Mouse (Mus musculus): ENCODE data around the gene Btbd17. TPM values are rescaled to one million over a fixed set of nuclear protein-coding genes. Genes with fewer than 3 reads are reported as not detected.

The Btbd17 gene
- total RNA-seq, 2 experiments from 2014 or later, result not detected

GRCm38 (mm10) chr11:114803990-114804389 is 8.2 kb upstream of the Btbd17 start:
- DNase-seq, result no peak

DNA sequence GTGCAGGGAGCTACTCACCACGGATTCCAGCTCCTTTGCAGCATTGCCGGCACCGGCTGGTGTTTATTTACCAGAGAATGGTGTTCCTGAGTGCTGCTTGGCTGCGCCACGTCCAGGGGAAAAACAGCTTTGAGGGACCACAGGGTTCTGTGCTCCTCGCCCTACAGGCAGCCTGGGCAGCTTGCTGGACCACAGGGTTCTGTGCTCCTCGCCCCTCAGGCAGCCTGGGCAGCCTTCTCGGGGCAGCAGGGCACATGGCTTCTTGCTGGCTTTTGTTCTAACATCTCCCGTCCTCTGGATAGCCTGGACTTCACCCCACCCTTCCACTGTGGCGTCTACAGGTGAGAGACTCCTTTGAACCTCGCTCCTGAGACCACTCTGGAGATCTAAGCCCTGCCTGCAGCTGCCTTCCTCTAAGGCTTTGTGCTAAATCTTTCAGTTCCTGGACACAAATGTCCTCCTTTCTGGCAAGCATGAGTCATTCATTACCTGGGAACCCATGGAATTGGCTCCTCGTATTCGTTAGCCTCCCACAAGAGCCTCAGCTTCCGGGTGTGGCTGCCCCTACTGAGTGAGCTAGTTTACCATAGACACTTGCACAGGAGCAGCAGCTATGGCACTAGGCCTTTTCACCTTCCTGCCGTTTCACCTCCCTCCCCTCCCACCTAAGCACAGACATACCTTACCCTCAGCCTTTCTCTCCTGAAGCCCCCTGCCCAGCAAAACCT is 7.0 kb upstream of the Btbd17 start:
- DNase-seq, result no peak

DNA sequence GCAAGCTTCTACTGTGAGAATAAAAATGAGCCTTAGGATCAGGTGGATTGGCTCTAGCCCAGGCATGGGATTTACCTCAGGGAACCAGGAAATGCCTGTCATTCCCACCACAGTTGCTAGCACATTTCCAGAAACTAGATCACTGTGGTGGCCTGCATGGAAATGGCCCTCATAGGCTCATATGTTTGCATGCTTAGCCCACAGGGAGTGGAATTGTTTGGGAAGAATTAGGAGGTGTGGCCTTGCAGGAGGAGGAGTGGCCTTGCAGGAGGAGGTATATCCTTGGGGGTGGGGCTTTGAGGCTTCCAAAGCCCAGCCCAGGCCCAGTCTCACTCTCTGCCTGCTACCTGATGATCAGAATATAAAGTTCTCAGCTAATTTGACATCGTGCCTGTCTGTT is 6.2 kb upstream of the Btbd17 start:
- no peak for DNase-seq

DNA sequence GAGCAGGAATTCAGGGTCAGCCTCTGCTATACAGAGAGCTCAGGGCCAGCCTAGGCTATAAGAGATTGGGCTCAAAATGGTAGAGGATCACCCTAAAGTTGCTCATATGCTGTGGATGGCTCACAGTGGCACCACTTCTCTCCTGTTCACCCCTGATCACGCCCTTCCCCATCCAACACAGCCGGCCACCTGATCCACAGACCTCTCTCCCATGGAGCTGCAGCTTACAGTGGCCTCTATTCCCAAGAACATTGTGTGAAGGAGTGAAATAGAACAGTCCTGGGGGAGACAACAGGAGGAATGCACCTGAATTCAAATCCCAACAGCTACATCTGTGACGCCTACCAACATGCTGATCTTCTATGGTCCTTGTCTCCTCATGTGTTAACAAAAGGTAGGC is 2.9 kb upstream of the Btbd17 start, which contains the start of gene Gpr142:
Gpr142 (plus strand) TSS at position 301 of the 400 bp plus-strand sequence.
- no peak for DNase-seq

DNA sequence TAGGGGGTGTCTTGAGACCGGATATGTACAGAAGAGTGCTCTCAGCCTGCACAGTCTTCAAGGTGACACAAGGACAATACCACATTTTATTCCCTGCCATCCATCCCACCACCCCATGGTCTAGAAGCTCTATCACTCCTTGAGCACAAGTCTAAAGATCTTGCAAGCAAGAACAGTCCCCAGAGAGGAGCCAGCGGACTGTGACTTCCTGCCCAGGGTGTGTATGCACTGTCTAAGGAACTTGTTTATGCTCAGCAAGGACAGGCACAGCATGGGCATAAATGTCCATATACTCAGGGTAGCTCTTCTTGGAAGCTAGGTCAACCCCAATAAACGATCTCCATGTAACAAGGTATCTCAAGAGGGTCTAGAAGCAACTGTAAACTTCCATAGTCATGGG is 2.2 kb upstream of the Btbd17 start:
- DNase-seq, result no peak

- no peak for DNase-seq
These were observed 1.4 kb upstream of the Btbd17 start for GRCm38 (mm10) chr11:114797176-114797575.

GRCm38 (mm10) chr11:114795231-114795746 is 456 bp downstream of the Btbd17 start:
- DNase-seq, result peak; percentile 35 to 66

DNA sequence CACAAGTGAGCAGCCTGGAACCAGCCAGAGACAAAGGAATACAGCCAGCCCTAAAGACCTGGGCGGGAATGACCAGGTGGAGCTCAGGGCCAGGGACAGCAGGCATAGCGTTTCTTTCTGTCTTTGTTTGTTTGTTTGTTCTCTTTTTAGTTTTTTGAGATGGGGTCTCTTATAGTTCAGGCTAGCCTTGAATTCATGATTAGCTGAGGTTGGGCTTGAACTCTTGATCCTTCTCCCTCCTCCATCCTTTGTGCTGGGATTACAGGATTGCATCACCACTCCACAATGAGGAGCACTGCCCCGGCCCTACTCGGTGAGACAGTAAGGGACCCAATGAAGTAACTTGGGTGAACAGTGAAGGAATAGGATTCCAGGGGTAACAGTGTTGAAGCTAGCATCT is 1.1 kb downstream of the Btbd17 start:
- no peak for DNase-seq

DNA sequence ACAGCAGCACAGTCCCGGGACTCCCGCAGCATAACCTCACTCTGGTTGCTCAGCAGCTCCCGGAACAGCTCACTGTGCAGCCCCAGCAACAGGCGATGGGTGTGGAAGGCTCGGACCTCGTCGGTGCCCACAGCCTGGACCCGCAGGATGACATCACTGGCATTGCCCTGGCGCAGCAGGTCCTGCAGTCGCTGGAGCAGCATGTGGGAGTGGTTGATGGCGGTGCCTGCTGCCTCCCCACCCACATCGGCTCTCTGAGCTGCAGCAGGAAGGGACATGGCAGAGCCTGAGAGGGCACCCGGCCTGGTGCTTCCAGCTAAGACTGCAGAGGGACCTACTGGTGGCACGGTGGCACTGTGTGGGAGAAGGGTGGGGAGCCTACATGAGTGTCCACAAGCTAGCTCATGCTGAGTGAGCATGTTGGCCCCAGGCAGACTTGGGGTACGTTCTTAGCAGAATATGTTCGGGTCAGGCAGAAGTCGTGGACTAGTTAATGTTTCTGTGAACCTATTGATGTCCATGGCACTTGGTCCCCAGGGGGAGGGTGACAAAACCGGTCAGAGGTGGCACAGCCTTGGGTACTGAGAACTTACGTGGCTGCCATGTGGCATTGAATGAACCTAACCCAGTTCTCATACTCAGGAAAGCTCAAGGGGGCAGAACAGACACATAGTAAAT is 1.7 kb downstream of the Btbd17 start:
- DNase-seq, result no peak

DNA sequence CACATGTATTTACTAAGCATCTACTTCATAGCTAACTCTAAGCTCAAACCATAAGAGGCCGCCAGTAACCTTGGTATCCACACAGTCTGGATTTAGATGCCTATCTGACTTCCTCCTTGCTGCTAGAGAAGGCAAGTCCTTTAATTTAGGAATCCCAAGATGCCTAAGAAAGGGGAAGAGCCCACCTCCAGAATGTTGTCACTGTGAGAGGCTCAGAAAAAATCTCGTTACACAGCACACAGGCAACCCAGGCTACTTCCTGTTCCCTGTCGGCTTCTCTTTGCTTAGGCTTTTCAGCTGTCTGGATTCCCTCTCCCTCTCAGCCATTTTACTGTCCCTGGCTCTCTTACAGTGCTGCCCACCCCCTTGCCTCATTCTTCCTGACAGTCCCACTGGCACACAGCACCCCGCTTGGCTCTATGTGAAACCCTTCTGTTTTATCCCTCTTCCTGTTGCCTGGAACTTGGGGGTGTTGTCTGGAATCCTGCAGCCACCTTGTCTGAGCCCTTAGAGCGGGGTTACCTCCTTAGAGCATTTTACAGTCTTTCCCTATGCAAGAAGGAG is 2.7 kb downstream of the Btbd17 start:
- DNase-seq, result no peak

DNA sequence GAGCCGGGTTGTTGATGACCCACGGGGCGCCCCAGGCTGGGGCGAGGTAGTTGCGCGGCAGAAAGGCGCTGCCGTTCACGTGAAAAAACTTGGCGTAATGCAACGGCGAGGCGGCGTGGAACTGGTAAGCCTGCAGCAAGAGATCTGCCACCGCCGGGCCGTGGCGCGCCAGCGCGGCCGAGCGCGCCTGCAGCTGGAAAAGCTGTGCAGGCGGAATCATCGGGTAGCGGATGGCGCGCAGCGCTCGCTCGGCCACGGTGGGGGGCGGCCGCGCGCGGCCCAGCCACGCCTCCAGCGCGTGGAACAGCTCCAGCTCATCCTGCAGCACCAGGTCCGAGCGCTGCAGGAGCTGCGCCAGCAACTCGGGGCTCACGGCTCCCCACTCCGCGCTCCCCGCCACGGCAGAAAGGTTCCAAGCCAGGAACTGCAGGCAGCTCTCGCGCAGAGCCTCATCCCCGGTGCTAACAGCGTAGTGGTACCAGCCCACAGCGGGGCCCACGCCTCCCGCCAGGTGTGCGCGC is 3.8 kb downstream of the Btbd17 start:
- peak in 1 of 2 experiments; percentile 11 for DNase-seq

DNA sequence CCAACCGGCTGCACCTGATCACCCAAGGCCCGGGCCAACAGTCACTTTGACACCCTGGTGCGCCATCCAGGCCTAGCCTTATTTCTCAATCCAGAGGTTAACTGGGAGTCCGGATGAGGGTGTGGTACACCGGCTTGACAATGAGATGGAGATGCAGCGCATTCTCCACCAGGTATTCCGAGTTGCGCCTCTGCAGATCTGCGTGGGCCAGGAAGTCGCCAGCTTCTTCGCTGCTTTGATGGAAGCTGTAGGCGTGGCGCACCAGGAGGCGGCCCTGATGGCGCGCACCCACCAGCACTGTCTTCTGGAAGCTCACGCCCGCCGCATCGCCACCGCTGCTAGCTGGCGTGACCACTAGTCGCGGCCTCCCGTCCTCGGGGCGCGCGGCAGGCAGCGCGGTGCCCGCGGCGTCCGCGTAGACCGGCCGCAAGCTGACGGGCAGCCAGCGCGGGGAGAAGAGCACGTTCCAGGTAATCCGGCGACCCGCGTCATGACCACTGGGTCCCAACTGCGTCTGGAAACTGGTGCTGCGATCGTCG is 4.3 kb downstream of the Btbd17 start:
- DNase-seq, result no peak

- no peak for DNase-seq
These were observed 4.9 kb downstream of the Btbd17 start for GRCm38 (mm10) chr11:114790841-114791240.

- DNase-seq, result no peak
These were observed 5.6 kb downstream of the Btbd17 start for GRCm38 (mm10) chr11:114790171-114790570.

GRCm38 (mm10) chr11:114789716-114790115 is 6.0 kb downstream of the Btbd17 start:
- peak in 1 of 2 experiments; percentile 12 for DNase-seq

GRCm38 (mm10) chr11:114789061-114789714 is 6.6 kb downstream of the Btbd17 start:
- peak; percentile 85 to 92 for DNase-seq

- no peak for DNase-seq
These were observed 8.1 kb downstream of the Btbd17 start for GRCm38 (mm10) chr11:114787611-114788010.

- DNase-seq, result peak; percentile 32 to 43
These were observed 9.4 kb downstream of the Btbd17 start for GRCm38 (mm10) chr11:114786326-114786725.

DNA sequence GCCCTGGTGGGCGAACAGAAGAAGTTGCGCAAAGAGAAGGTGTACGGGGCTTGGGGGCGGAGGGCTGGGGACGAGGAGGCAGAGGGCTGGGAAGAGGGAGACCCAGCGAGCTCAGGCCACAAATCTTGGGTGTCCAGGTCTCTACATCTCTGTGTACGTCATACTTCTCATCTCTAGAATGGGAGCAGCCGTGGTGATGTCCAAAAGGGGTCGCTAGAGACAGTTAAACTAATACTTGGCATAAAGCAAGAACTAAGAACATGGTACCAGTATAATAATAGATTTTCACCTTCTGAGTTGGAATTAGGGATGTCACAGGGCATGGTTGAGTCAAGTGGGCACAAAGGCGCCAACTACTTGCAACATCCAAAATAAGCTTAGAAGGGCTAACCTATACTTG is 9.9 kb downstream of the Btbd17 start:
- DNase-seq, result no peak

DNA sequence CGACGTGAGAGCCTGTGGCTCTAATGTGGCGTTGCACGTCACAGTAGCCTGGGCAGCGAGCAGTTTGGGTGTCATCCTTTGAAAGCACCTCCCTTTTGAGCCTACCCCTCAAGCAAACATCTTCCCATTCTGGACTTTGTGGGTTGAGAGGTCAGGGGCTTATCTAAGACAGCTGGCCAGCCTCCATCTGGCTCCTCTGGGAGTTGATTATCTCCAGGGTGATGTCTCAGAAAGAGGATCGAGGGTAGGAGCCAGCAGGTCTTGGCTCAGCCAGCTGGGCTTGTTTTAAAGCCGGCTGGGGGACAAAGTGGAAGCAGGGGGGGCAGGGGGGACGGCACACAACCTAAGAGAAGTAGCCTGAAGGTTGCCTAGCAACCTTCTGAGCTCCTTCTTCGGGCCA is 15.7 kb downstream of the Btbd17 start:
- peak; percentile 5 to 18 for DNase-seq

GRCm38 (mm10) chr11:114771896-114772295 is 23.8 kb downstream of the Btbd17 start:
- DNase-seq, result no peak

GRCm38 (mm10) chr11:114769911-114770310 is 25.8 kb downstream of the Btbd17 start:
- no peak for DNase-seq
